Mouse (Mus musculus): Measurements from ENCODE around the gene Fam217a. TPM values are rescaled to one million over a fixed set of nuclear protein-coding genes. Genes with fewer than 3 reads are reported as not detected.
"Not testable (repeated sequence)": the region's sequence is repeated elsewhere in the genome, so short reads cannot be mapped to it uniquely, and the experiment has no call there.

Gene Fam217a
- polyA plus RNA-seq, 1 experiment = not detected

- Histone ChIP-seq H3K79me2 (ENCODE audit: control insufficient read depth, insufficient read depth) (peaks cover 34% of the 10 kb centered on the region), H3ac (ENCODE audit: control insufficient read depth, insufficient read length) (peak overlapping the region; percentile 35), H3K27me3 (ENCODE audit: control insufficient read depth, insufficient read depth, insufficient read length) (peaks cover 4% of the 10 kb centered on the region), H3K4me3 (peak overlapping the region; percentile 52), H3K4me2 (ENCODE audit: low read depth) (peak overlapping the region; percentile 85), H3K36me3 (ENCODE audit: control insufficient read depth, insufficient read depth) (no peaks in the 10 kb centered on the region)
- TF ChIP-seq POLR2AphosphoS2 (IDR thresholded peaks at IDR 0.05; ENCODE audit: insufficient read length, low read depth) (peak; percentile 91), MYOD1 (IDR thresholded peaks at IDR 0.05; ENCODE audit: control insufficient read depth in 1 of 3, insufficient read length in 2 of 3, low read depth in 2 of 3) (peak in 1 of 3 experiments; percentile 24), CEBPB (IDR thresholded peaks at IDR 0.05; ENCODE audit: insufficient read depth, poor library complexity, severe bottlenecking) (no peak), MYOG (IDR thresholded peaks at IDR 0.05; ENCODE audit: control insufficient read depth in 1 of 3, insufficient read depth in 1 of 3, insufficient read length in 2 of 3, low read depth in 2 of 3) (peak in 1 of 3 experiments; percentile 51), E2F4 (IDR thresholded peaks at IDR 0.05; ENCODE audit: insufficient read depth) (peak; percentile 57), POLR2A (IDR thresholded peaks at IDR 0.05; ENCODE audit: insufficient read length, low read depth) (peak; percentile 92), MAX (IDR thresholded peaks at IDR 0.05; ENCODE audit: low read depth) (no peak), REST (IDR thresholded peaks at IDR 0.05; ENCODE audit: insufficient read depth, insufficient read length) (no peak)
These were observed 50.1 kb downstream of the Fam217a start for GRCm38 (mm10) chr13:34873801-34874681.

DNA sequence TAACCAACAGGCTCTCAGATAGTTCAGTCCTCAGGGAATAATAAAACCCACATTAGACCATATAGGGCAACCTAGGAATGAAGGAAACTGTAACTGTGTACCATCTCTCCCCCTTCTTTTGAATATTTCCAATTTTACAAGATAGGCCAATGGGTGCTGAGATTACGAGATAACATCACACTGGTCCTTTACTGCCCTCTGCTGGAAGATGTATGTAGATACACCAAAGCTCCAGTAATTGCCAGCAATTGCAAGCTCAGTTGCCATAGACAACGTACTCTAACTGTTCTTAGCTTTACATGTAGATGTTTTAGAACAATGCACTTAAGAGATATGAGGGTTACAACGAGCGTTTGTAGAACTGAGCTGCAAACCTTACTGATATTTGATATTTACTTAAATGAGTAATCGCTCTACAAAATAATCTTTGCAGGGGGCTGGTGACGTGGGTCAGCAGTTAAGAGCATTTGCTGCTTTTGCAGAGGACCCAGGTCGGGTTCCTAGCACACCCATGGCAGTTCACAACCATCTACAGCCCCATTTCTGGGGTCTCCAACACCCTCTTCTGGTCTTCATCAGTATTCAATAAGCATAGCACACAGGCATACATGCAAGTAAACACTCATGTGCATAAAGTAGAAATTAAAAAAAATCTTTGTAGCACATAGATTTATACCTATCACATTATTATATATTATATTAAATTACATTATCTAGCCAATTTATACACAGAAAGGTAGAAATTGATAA, 59.5 kb downstream of the Fam217a start:
- H3K27me3 ChIP-seq (ENCODE audit: control insufficient read depth, insufficient read depth, insufficient read length) = peaks cover 11% of the 10 kb centered on the region
- H3ac ChIP-seq (ENCODE audit: control insufficient read depth, insufficient read length) = no peak overlapping the region

DNA sequence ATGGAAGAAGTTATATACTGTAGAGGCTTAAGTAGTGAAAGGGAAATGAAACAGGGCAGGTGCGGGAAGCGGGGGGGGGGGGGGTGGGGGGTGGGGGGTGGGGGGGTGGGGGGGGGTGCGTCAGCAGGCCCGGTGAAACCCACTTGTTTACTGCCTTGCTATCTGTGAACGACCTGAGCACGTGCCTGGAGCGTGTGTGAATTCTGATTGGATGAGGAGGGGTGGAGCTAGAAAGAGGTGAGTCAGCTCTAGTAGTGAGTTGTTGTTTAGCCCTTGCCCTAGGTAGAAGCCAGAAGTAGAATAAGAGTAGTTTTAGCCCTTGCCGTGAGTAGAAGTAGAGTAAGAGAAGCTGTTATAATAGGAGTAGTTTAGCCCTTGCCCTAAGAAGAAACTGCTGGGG, 62.9 kb downstream of the Fam217a start:
- H3K27me3 ChIP-seq (ENCODE audit: control insufficient read depth, insufficient read depth, insufficient read length); H3K36me3 ChIP-seq (ENCODE audit: control insufficient read depth, insufficient read depth); H3ac ChIP-seq (ENCODE audit: control insufficient read depth, insufficient read length); H3K4me3 ChIP-seq; H3K79me2 ChIP-seq (ENCODE audit: control insufficient read depth, insufficient read depth); H3K4me2 ChIP-seq (ENCODE audit: low read depth): not testable (repeated sequence)

More for the DNA sequence above, 59.5 kb downstream of the Fam217a start:
- H3K79me2 ChIP-seq (ENCODE audit: control insufficient read depth, insufficient read depth) = no peaks in the 10 kb centered on the region
- no peak overlapping the region for H3K4me2 ChIP-seq (ENCODE audit: low read depth)
- H3K4me3 ChIP-seq = no peak overlapping the region
- TF ChIP-seq TCF12 (IDR thresholded peaks at IDR 0.05; ENCODE audit: insufficient read depth, poor library complexity, severe bottlenecking) (no peak), USF1 (IDR thresholded peaks at IDR 0.05; ENCODE audit: low read depth) (no peak), MAX (IDR thresholded peaks at IDR 0.05; ENCODE audit: low read depth) (no peak), POLR2AphosphoS2 (IDR thresholded peaks at IDR 0.05; ENCODE audit: insufficient read length, low read depth) (no peak), MYOG (IDR thresholded peaks at IDR 0.05; ENCODE audit: control insufficient read depth in 1 of 3, insufficient read depth in 1 of 3, insufficient read length in 2 of 3, low read depth in 2 of 3) (no peak), SRF (IDR thresholded peaks at IDR 0.05; ENCODE audit: control insufficient read depth, insufficient read length, low read depth) (no peak), MYOD1 (IDR thresholded peaks at IDR 0.05; ENCODE audit: control insufficient read depth in 1 of 3, insufficient read length in 2 of 3, low read depth in 2 of 3) (no peak), REST (IDR thresholded peaks at IDR 0.05; ENCODE audit: insufficient read depth, insufficient read length) (no peak), E2F4 (IDR thresholded peaks at IDR 0.05; ENCODE audit: insufficient read depth) (no peak), CEBPB (IDR thresholded peaks at IDR 0.05; ENCODE audit: insufficient read depth, poor library complexity, severe bottlenecking) (no peak; the same call in 1 of the 2 replicates), POLR2A (IDR thresholded peaks at IDR 0.05; ENCODE audit: insufficient read length, low read depth) (no peak), TCF3 (IDR thresholded peaks at IDR 0.05; ENCODE audit: insufficient read length, low read depth) (no peak)
- no peaks in the 10 kb centered on the region for H3K36me3 ChIP-seq (ENCODE audit: control insufficient read depth, insufficient read depth)

Other genes with a start within 250 kb of the Fam217a start
- gene Fam50b, start 189.5 kb downstream of the Fam217a start, polyA plus RNA-seq (2012; fragmentation: generic; extraction: Trizol) = not detected
- 8.1 TPM for gene Prpf4b, start 49.0 kb downstream of the Fam217a start, polyA plus RNA-seq (2012; fragmentation: generic; extraction: Trizol)
- not detected for gene 4933417A18Rik, start 99 bp upstream of the Fam217a start, polyA plus RNA-seq (2012; fragmentation: generic; extraction: Trizol)
- not detected for gene Eci3, start 39.5 kb upstream of the Fam217a start, polyA plus RNA-seq (2012; fragmentation: generic; extraction: Trizol)
- gene Eci2, start 102.8 kb upstream of the Fam217a start, polyA plus RNA-seq (2012; fragmentation: generic; extraction: Trizol) = 62.9 TPM